Mouse (Mus musculus): ENCODE measurements around the gene Cfap20. TPM values are rescaled to one million over a fixed set of nuclear protein-coding genes. Genes with fewer than 3 reads are reported as not detected.

Gene Cfap20
- polyA plus RNA-seq, 1 experiment from 2014 or later = 147 TPM

DNA sequence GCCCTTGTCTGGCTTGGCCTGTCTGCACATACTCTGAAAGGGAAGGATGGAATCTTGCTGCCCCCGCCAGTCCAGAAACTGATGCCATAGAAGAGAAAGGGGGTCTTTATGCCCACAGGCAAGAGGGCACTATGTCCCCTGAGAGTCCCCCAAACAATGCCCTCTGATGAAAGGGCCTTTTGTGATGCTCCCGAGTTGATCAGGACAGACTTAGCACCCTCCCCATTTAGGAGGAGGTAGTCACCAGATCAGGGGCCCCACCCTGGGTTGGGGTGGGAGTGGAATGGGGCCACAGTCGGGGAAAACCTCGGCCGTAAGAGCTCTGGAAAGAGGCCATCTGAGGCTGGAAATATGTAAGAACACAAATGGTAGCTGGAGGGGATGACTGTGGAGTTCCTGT, 37.5 kb downstream of the Cfap20 start:
- Histone ChIP-seq H3K4me3 (ENCODE audit: low read depth, low read length) (no peak overlapping the region), H3K4me2 (ENCODE audit: low read depth, low read length, severe bottlenecking) (no peak overlapping the region), H3K36me3 (ENCODE audit: control insufficient read depth, insufficient read depth, low read length) (no peaks in the 10 kb centered on the region), H3K27me3 (ENCODE audit: control insufficient read depth, insufficient read depth, low read length) (no peaks in the 10 kb centered on the region), H3K9ac (ENCODE audit: low read length) (no peak overlapping the region), H3K27ac (ENCODE audit: low read depth, low read length) (no peak overlapping the region), H3K9me3 (ENCODE audit: control insufficient read depth, low read length) (no peaks in the 10 kb centered on the region), H3K4me1 (replicated peaks; ENCODE audit: control insufficient read depth, insufficient read depth, low read length) (no peaks in the 10 kb centered on the region)
- no peak for DNase-seq (ENCODE audit: low spot score)
- WGBS = 63% methylated on average over 5 of the region's 5 CpGs
- ATAC-seq (replicated peaks; ENCODE audit: low FRiP score) = no peak

DNA sequence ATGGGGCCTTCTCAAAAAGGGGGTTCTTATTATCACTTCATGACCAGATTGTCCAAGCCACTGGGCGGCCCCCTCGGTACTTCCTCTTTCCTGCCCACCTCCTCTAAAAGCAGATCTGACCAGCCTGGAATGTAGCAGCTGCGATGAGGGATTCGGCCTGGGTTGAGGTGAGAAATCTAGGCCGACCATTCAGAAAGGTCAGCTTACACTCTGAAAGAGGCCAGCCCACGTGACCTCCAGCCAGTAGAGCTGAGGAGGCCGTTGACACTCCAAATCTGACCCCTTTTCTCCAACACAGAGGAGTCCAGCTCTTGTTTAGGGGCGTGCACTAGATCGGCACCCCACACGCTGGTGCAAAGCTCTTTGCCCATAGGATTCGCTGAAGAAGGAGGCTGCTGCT, 37.9 kb downstream of the Cfap20 start:
- no peak for ATAC-seq (replicated peaks; ENCODE audit: low FRiP score)
- Histone ChIP-seq H3K27me3 (ENCODE audit: control insufficient read depth, insufficient read depth, low read length) (no peaks in the 10 kb centered on the region), H3K4me2 (ENCODE audit: low read depth, low read length, severe bottlenecking) (no peak overlapping the region), H3K9me3 (ENCODE audit: control insufficient read depth, low read length) (no peaks in the 10 kb centered on the region), H3K4me3 (ENCODE audit: low read depth, low read length) (no peak overlapping the region), H3K4me1 (replicated peaks; ENCODE audit: control insufficient read depth, insufficient read depth, low read length) (no peaks in the 10 kb centered on the region), H3K27ac (ENCODE audit: low read depth, low read length) (no peak overlapping the region), H3K36me3 (ENCODE audit: control insufficient read depth, insufficient read depth, low read length) (no peaks in the 10 kb centered on the region), H3K9ac (ENCODE audit: low read length) (no peak overlapping the region)
- no peak for DNase-seq (ENCODE audit: low spot score)
- WGBS = 69% methylated on average over 11 of the region's 11 CpGs

DNA sequence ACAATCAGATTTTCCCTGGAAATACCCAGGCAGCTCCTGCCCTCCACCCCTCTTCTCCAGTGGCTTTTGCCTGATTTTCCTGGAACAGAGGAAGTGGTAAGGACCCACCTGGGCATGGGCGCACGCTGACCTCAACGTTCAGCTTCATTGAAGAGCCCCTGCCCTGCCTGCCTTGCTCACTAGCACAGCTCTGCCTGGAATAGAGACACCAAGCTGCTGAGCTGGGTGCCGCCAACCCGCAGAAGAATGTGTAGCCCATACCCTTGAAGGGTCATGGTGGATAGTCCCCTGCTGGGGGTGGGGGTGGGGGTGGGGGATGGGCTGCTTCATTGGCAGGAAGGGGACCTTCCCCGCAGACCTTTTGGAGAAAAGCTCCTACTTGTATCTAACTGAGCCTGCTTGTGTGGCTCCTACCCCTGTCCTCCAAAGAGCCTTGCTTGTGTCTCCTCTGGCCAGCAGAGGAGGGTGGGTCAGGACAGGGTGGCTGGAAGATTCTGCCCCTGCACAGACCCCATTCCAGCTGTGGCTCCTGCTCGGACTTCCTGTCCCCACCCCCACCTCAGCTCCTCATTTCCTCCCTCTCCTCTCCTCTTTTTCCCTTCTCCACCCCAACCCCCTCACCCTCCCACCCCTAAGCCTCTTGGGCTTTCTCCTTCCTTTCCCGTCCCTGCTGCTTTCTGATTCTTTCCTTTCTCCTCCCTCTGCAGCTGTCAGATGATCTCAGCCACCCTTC, 39.3 kb downstream of the Cfap20 start:
- H3K9ac ChIP-seq (ENCODE audit: low read length) = no peak overlapping the region
- H3K27ac ChIP-seq (ENCODE audit: low read depth, low read length) = no peak overlapping the region
- H3K36me3 ChIP-seq (ENCODE audit: control insufficient read depth, insufficient read depth, low read length) = no peaks in the 10 kb centered on the region
- WGBS = 58% methylated on average over 8 of the region's 8 CpGs
- no peaks in the 10 kb centered on the region for H3K9me3 ChIP-seq (ENCODE audit: control insufficient read depth, low read length)
- H3K4me1 ChIP-seq (replicated peaks; ENCODE audit: control insufficient read depth, insufficient read depth, low read length) = no peaks in the 10 kb centered on the region
- DNase-seq (ENCODE audit: low spot score) = no peak
- no peak overlapping the region for H3K4me3 ChIP-seq (ENCODE audit: low read depth, low read length)
- no peak overlapping the region for H3K4me2 ChIP-seq (ENCODE audit: low read depth, low read length, severe bottlenecking)
- H3K27me3 ChIP-seq (ENCODE audit: control insufficient read depth, insufficient read depth, low read length) = no peaks in the 10 kb centered on the region
- no peak for ATAC-seq (replicated peaks; ENCODE audit: low FRiP score)

DNA sequence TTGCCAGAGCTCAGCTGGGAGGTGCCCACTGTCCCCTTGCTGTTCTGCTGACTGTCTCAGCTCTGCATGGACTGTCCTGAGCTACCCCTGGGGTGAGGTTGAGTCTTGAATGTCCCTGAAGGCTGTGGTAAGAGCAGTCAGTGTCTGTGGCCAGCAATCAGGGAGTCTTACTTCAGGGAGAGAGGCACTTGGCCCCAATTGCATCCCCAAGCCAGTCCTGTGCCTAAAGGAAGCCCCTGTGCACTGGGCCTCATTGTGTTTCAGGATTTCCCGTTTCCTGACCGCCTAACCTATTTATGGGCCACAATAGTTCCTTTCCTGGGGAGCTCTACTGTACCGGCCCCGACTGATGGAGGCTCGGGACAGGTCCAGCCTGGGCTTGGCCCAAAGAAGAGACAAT, 42.1 kb downstream of the Cfap20 start:
- H3K4me3 ChIP-seq (ENCODE audit: low read depth, low read length) = no peak overlapping the region
- no peaks in the 10 kb centered on the region for H3K36me3 ChIP-seq (ENCODE audit: control insufficient read depth, insufficient read depth, low read length)
- H3K9me3 ChIP-seq (ENCODE audit: control insufficient read depth, low read length) = no peaks in the 10 kb centered on the region
- DNase-seq (ENCODE audit: low spot score) = no peak
- 85% methylated on average over 5 of the region's 5 CpGs for WGBS
- H3K9ac ChIP-seq (ENCODE audit: low read length) = no peak overlapping the region
- H3K27ac ChIP-seq (ENCODE audit: low read depth, low read length) = peak overlapping the region; percentile 21; the same call in 1 of the 2 replicates
- H3K27me3 ChIP-seq (ENCODE audit: control insufficient read depth, insufficient read depth, low read length) = no peaks in the 10 kb centered on the region
- no peaks in the 10 kb centered on the region for H3K4me1 ChIP-seq (replicated peaks; ENCODE audit: control insufficient read depth, insufficient read depth, low read length)
- H3K4me2 ChIP-seq (ENCODE audit: low read depth, low read length, severe bottlenecking) = no peak overlapping the region
- ATAC-seq (replicated peaks; ENCODE audit: low FRiP score) = no peak

DNA sequence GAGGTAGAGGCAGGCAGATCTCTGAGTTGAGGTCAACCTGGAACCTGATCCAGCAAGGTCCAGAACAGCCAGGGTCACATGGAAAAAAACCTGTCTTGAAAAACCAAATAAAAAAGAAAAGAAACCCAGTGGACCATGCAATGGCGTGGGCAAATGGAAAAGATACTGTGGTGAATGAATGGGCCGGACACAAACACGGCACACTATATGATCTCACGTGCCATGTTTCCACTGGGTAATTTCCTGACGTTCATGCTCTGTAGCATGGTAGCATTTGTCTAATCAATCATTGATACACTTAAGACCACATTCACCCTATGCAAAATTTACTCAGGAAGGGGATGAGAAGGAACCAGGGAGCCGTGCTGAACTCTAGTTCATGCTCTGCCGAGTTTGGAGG, 43.6 kb downstream of the Cfap20 start:
- Histone ChIP-seq H3K9me3 (ENCODE audit: control insufficient read depth, low read length) (no peaks in the 10 kb centered on the region), H3K4me2 (ENCODE audit: low read depth, low read length, severe bottlenecking) (no peak overlapping the region), H3K4me1 (replicated peaks; ENCODE audit: control insufficient read depth, insufficient read depth, low read length) (no peaks in the 10 kb centered on the region), H3K27ac (ENCODE audit: low read depth, low read length) (no peak overlapping the region), H3K9ac (ENCODE audit: low read length) (no peak overlapping the region), H3K36me3 (ENCODE audit: control insufficient read depth, insufficient read depth, low read length) (no peaks in the 10 kb centered on the region), H3K4me3 (ENCODE audit: low read depth, low read length) (no peak overlapping the region), H3K27me3 (ENCODE audit: control insufficient read depth, insufficient read depth, low read length) (no peaks in the 10 kb centered on the region)
- WGBS = 79% methylated on average over 7 of the region's 7 CpGs
- DNase-seq (ENCODE audit: low spot score) (no peak), ATAC-seq (replicated peaks; ENCODE audit: low FRiP score) (no peak)

DNA sequence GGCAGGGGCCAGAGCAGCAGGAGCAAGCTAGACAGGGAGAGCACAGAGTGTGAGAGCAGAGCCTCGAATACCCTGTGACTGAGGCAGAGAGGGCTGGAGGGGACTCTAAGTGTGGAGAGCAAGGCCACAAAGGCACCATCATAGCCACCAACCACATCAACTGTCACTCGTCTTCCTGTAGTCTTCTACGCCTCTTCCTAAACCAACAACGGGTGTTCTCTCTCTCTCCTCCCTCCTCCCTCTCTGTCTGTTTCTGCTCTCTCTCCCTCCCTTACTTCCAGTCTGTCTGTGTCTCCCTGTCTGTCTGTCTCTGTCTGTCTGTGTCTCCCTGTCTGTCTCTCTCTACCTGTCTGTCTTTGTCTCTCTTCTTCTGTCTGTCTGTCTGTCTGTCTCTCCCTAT, 44.4 kb downstream of the Cfap20 start:
- H3K27ac ChIP-seq (ENCODE audit: low read depth, low read length) = no peak overlapping the region
- no peaks in the 10 kb centered on the region for H3K27me3 ChIP-seq (ENCODE audit: control insufficient read depth, insufficient read depth, low read length)
- no peaks in the 10 kb centered on the region for H3K4me1 ChIP-seq (replicated peaks; ENCODE audit: control insufficient read depth, insufficient read depth, low read length)
- DNase-seq (ENCODE audit: low spot score) (no peak), ATAC-seq (replicated peaks; ENCODE audit: low FRiP score) (no peak)
- 77% methylated on average over 4 of the region's 4 CpGs for WGBS
- no peak overlapping the region for H3K4me2 ChIP-seq (ENCODE audit: low read depth, low read length, severe bottlenecking)
- no peaks in the 10 kb centered on the region for H3K36me3 ChIP-seq (ENCODE audit: control insufficient read depth, insufficient read depth, low read length)
- H3K9ac ChIP-seq (ENCODE audit: low read length) = no peak overlapping the region
- no peaks in the 10 kb centered on the region for H3K9me3 ChIP-seq (ENCODE audit: control insufficient read depth, low read length)
- no peak overlapping the region for H3K4me3 ChIP-seq (ENCODE audit: low read depth, low read length)

DNA sequence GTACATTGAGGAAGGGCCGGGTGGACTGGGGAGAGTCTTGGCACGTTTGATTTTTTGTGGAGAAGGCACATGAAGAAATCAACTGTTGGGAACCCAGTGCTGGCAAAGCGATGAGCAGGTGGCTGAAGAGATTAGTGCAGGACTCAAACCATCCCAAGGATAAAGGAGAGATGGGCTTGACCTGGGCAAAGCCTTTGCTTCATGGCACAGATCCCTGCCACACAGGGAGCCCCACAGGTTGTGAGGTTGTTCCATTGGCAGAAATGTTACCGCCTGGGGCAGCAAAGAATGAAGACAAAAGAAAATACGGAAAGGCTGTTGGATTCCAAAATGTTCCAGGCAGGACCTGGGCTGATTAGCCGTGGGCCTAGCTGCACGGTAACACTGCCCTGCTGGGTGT, 46.7 kb downstream of the Cfap20 start:
- Histone ChIP-seq H3K4me3 (ENCODE audit: low read depth, low read length) (no peak overlapping the region), H3K4me2 (ENCODE audit: low read depth, low read length, severe bottlenecking) (no peak overlapping the region), H3K4me1 (replicated peaks; ENCODE audit: control insufficient read depth, insufficient read depth, low read length) (no peaks in the 10 kb centered on the region), H3K27me3 (ENCODE audit: control insufficient read depth, insufficient read depth, low read length) (no peaks in the 10 kb centered on the region), H3K36me3 (ENCODE audit: control insufficient read depth, insufficient read depth, low read length) (no peaks in the 10 kb centered on the region), H3K9me3 (ENCODE audit: control insufficient read depth, low read length) (no peaks in the 10 kb centered on the region), H3K27ac (ENCODE audit: low read depth, low read length) (no peak overlapping the region), H3K9ac (ENCODE audit: low read length) (no peak overlapping the region)
- 80% methylated on average over 7 of the region's 7 CpGs for WGBS
- ATAC-seq (replicated peaks; ENCODE audit: low FRiP score) (no peak), DNase-seq (ENCODE audit: low spot score) (no peak)

DNA sequence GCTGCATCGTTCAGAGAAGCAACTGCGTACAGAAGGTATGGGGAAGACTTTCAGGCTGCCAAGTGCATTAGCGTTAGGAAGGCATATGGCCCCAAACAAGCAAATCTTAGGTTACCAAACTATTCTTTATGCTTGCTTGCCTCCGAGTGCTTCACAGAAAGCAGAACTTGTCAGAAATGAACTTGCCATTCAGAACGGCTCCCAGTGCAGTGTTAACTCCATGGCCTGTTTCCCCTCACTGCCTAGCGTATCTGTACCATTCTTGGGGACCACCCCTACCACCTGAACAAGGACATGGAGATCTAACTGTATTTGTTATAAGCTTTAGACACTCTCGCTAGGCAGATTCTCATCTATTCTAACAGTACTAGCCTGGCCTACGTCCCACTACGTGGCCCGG, 47.4 kb downstream of the Cfap20 start:
- H3K27me3 ChIP-seq (ENCODE audit: control insufficient read depth, insufficient read depth, low read length) = no peaks in the 10 kb centered on the region
- H3K27ac ChIP-seq (ENCODE audit: low read depth, low read length) = no peak overlapping the region
- H3K4me3 ChIP-seq (ENCODE audit: low read depth, low read length) = no peak overlapping the region
- H3K4me2 ChIP-seq (ENCODE audit: low read depth, low read length, severe bottlenecking) = no peak overlapping the region
- 88% methylated on average over 10 of the region's 10 CpGs for WGBS
- ATAC-seq (replicated peaks; ENCODE audit: low FRiP score) (no peak), DNase-seq (ENCODE audit: low spot score) (no peak)
- no peaks in the 10 kb centered on the region for H3K36me3 ChIP-seq (ENCODE audit: control insufficient read depth, insufficient read depth, low read length)
- H3K9ac ChIP-seq (ENCODE audit: low read length) = no peak overlapping the region
- no peaks in the 10 kb centered on the region for H3K9me3 ChIP-seq (ENCODE audit: control insufficient read depth, low read length)
- no peaks in the 10 kb centered on the region for H3K4me1 ChIP-seq (replicated peaks; ENCODE audit: control insufficient read depth, insufficient read depth, low read length)

DNA sequence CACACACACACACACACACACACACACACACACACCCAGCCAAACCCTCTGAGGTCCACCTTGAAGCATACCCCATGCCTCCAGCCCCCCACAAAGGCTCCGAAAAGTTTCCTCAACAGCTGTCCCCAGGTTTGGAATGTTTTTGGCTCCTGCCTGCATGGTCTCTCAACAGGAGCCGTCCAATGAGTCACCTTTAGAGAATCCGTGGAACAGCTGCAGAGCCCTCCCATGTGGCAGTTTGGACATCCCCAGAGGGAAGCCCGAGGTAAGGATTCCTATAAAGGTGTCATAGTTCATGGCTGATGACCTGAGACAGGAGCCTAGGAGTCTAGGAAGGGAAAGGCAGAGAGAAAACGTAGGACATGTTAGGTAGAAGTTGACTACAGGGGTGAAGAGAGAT, 48.6 kb downstream of the Cfap20 start:
- Histone ChIP-seq H3K36me3 (ENCODE audit: control insufficient read depth, insufficient read depth, low read length) (no peaks in the 10 kb centered on the region), H3K4me3 (ENCODE audit: low read depth, low read length) (no peak overlapping the region), H3K4me2 (ENCODE audit: low read depth, low read length, severe bottlenecking) (no peak overlapping the region), H3K27me3 (ENCODE audit: control insufficient read depth, insufficient read depth, low read length) (no peaks in the 10 kb centered on the region), H3K9ac (ENCODE audit: low read length) (no peak overlapping the region), H3K9me3 (ENCODE audit: control insufficient read depth, low read length) (no peaks in the 10 kb centered on the region), H3K27ac (ENCODE audit: low read depth, low read length) (no peak overlapping the region), H3K4me1 (replicated peaks; ENCODE audit: control insufficient read depth, insufficient read depth, low read length) (no peaks in the 10 kb centered on the region)
- DNase-seq (ENCODE audit: low spot score) (no peak), ATAC-seq (replicated peaks; ENCODE audit: low FRiP score) (no peak)
- WGBS = 83% methylated on average over 5 of the region's 5 CpGs

Data from forebrain, embryonic 11.5 days (tissue).